Mouse (Mus musculus): Measurements from ENCODE around the gene Gm20388. TPM values are rescaled to one million over a fixed set of nuclear protein-coding genes. Genes with fewer than 3 reads are reported as not detected.
A peak's percentile ranks its signal among the peaks of the same experiment; 100 is the strongest.

Gm20388 gene
- polyA plus RNA-seq, 1 experiment from 2014 or later, result not detected

DNA sequence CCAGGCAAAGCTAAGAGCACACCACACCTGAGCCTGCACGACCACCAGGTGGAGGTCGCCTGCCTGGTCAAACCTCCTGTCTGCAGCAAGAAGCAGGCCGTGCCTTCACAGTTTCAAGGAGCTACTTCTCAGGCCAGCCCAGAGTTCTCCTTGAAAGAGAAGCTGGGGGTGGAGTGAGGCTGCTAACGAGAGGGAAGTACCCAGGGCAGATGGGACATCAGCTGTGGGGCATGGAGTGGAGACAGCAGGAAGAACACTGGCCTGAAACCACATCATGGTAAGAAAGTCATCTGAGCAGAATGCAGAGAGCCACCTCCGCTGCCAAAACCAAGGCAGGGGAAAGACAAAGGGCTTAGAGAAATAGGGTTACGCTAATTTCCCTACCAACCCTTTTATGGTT lies 753.9 kb downstream of the Gm20388 start:
- H3K4me3 ChIP-seq (replicated peaks), result no peak overlapping the region
- H3K4me1 ChIP-seq (replicated peaks), result peaks cover 43% of the 10 kb centered on the region
- peaks cover 42% of the 10 kb centered on the region for H3K36me3 ChIP-seq
- WGBS (ENCODE audit: insufficient replicate concordance), result 67% methylated on average over 6 of the region's 6 CpGs
- no peak for DNase-seq
- H3K9me3 ChIP-seq (replicated peaks), result no peaks in the 10 kb centered on the region
- H3K9ac ChIP-seq, result no peak overlapping the region
- H3K27me3 ChIP-seq, result no peaks in the 10 kb centered on the region
- no peak overlapping the region for H3K27ac ChIP-seq
- ATAC-seq (ENCODE audit: low read depth), result no peak
- no peak overlapping the region for H3K4me2 ChIP-seq

DNA sequence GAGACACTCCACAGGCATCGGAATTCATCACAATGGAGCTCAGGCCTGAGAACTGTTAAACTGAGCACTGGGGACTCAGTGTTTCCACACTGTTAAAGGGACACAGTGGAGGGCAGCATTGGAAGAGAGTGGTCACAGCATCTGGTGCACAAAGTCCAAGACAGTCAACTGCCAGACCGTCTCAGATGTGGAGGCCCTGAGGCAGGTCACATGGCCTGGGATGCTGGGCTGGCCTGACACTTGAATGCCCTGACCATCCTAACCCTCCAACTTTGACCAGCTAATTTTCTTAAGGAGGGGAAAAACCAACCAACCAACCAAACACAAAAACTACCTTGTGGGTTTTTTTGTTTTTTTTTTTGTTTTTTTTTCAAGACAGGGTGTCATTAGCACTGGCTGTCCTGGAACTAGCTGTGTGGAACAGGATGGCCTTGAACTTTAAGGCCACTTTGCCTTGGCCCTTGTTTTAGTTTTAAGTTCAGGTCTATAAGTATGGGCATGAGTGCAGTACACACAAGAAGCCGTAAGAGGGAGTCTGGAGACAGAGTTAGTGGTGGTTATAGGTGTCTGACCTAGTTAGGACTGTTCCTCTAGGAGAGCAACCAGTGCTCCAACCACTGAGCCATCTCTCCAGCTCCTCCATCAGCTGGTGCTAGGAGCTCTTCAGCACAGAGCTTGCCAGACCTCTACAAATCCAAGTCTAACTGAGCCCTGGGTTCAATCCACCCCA lies 755.2 kb downstream of the Gm20388 start:
- H3K27ac ChIP-seq, result peak overlapping the region; percentile 93; the same call in 1 of the 2 replicates
- H3K4me1 ChIP-seq (replicated peaks), result peaks cover 56% of the 10 kb centered on the region
- peaks cover 42% of the 10 kb centered on the region for H3K36me3 ChIP-seq
- ATAC-seq (ENCODE audit: low read depth) (no peak), DNase-seq (no peak)
- WGBS (ENCODE audit: insufficient replicate concordance), result 65% methylated on average over 3 of the region's 3 CpGs
- no peaks in the 10 kb centered on the region for H3K9me3 ChIP-seq (replicated peaks)
- H3K4me3 ChIP-seq (replicated peaks), result peak overlapping the region; percentile 97
- peak overlapping the region; percentile 94 for H3K4me2 ChIP-seq
- peak overlapping the region; percentile 98 for H3K9ac ChIP-seq
- H3K27me3 ChIP-seq, result no peaks in the 10 kb centered on the region

DNA sequence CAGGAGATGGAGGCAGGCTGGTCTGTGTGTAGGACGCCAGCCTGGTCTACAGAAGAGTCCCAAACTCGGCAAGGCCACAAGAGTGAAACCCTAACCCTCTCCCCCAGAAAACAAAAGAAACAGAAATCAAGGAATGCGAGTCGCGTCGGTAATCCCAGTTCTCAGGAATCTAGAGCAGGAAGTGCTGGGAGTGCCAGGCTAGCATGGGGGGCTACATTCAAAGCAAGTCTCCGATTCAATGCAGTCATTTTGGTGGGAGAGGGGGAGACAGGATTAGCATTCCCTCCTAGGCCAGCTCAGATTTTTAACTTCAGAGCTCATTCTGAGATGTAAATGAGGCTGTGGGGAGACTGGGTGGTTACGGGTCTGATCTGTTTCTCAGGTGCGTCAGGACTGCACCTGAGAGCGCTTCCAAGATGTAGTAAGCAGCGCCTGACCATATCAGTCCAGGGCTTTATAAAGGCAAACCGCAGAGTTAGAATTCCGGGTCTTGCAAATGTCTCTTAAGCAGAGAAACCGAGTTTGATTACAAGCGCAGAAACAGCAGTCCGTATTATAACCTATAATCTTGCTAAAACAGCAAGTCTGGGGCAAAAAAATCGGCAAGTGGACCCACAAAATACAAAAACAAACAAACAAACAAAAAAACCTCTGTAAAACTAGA lies 756.3 kb downstream of the Gm20388 start:
- DNase-seq (no peak), ATAC-seq (ENCODE audit: low read depth) (no peak)
- 9% methylated on average over 17 of the region's 17 CpGs for WGBS (ENCODE audit: insufficient replicate concordance)
- H3K4me1 ChIP-seq (replicated peaks), result peaks cover 62% of the 10 kb centered on the region
- H3K27ac ChIP-seq, result peak overlapping the region; percentile 93
- peak overlapping the region; percentile 97 for H3K4me3 ChIP-seq (replicated peaks)
- peak overlapping the region; percentile 98 for H3K9ac ChIP-seq
- peaks cover 46% of the 10 kb centered on the region for H3K36me3 ChIP-seq
- peak overlapping the region; percentile 94 for H3K4me2 ChIP-seq
- no peaks in the 10 kb centered on the region for H3K9me3 ChIP-seq (replicated peaks)
- no peaks in the 10 kb centered on the region for H3K27me3 ChIP-seq

- DNase-seq (peak; percentile 91), ATAC-seq (ENCODE audit: low read depth) (peak; percentile 92)
- no peaks in the 10 kb centered on the region for H3K27me3 ChIP-seq
- peak within 1 kb of the TSS; percentile 97 for H3K4me3 ChIP-seq (replicated peaks)
- under 1% methylated on average over 91 of the region's 105 CpGs for WGBS (ENCODE audit: insufficient replicate concordance)
- peak within 1 kb of the TSS; percentile 98 for H3K9ac ChIP-seq
- H3K27ac ChIP-seq, result peak within 1 kb of the TSS; percentile 93
- peaks cover 55% of the 10 kb centered on the region for H3K36me3 ChIP-seq
- H3K4me1 ChIP-seq (replicated peaks), result peaks cover 63% of the 10 kb centered on the region
- H3K4me2 ChIP-seq, result peak within 1 kb of the TSS; percentile 94
- H3K9me3 ChIP-seq (replicated peaks), result no peaks in the 10 kb centered on the region
Observed at GRCm38 (mm10) chr8:120667561-120668373, 757.1 kb downstream of the Gm20388 start, which contains the start of the genes Gm27021 and Cox4i1. TSS of gene Gm27021 (minus strand) at chr8:120668079. TSS of gene Cox4i1 (plus strand) at chr8:120668222.

DNA sequence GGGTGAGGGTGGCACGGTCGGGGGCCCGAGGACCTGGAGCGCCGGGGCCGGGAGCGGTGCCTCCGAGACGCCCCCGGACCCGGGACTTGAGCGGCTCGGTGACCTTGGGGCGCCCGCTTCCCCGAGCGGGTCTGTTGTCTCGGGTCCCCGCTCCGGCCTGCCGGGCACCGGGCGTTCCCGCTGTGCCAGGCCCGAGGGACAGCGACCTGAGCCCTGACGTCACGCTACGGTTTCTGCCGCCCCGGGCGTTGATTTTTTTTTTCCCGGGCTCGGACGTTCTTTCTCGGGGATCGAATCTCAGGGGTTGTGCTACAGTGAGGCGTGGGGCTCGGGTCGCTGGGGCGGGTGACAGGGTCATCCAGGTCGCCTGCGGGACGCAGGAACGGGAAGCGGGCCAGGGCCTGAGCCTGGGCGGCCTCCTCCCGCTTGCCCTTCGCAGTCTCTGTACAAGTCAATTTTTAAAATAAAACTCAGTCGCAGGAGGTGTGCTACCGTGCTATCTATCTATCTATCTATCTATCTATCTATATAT lies 757.8 kb downstream of the Gm20388 start, which contains the start of gene Emc8:
Emc8 (minus strand) TSS at position 200 of the 532 bp plus-strand sequence.
- Histone ChIP-seq H3K4me2 (peak within 1 kb of the TSS; percentile 94), H3K27ac (peak within 1 kb of the TSS; percentile 93), H3K9ac (peak within 1 kb of the TSS; percentile 98), H3K9me3 (replicated peaks) (no peaks in the 10 kb centered on the region), H3K27me3 (no peaks in the 10 kb centered on the region), H3K4me3 (replicated peaks) (peak within 1 kb of the TSS; percentile 97), H3K4me1 (replicated peaks) (peaks cover 63% of the 10 kb centered on the region), H3K36me3 (peaks cover 55% of the 10 kb centered on the region)
- ATAC-seq (ENCODE audit: low read depth) (peak; percentile 71), DNase-seq (no peak)
- under 1% methylated on average over 51 of the region's 51 CpGs for WGBS (ENCODE audit: insufficient replicate concordance)

GRCm38 (mm10) chr8:120671775-120672174 lies 761.1 kb downstream of the Gm20388 start:
- Histone ChIP-seq H3K9ac (no peak overlapping the region), H3K4me3 (replicated peaks) (no peak overlapping the region), H3K27me3 (no peaks in the 10 kb centered on the region), H3K9me3 (replicated peaks) (no peaks in the 10 kb centered on the region), H3K27ac (no peak overlapping the region), H3K36me3 (peaks cover 60% of the 10 kb centered on the region), H3K4me1 (replicated peaks) (peaks cover 35% of the 10 kb centered on the region), H3K4me2 (no peak overlapping the region)
- DNase-seq, result no peak
- 80% methylated on average over 6 of the region's 6 CpGs for WGBS (ENCODE audit: insufficient replicate concordance)
- no peak for ATAC-seq (ENCODE audit: low read depth)

DNA sequence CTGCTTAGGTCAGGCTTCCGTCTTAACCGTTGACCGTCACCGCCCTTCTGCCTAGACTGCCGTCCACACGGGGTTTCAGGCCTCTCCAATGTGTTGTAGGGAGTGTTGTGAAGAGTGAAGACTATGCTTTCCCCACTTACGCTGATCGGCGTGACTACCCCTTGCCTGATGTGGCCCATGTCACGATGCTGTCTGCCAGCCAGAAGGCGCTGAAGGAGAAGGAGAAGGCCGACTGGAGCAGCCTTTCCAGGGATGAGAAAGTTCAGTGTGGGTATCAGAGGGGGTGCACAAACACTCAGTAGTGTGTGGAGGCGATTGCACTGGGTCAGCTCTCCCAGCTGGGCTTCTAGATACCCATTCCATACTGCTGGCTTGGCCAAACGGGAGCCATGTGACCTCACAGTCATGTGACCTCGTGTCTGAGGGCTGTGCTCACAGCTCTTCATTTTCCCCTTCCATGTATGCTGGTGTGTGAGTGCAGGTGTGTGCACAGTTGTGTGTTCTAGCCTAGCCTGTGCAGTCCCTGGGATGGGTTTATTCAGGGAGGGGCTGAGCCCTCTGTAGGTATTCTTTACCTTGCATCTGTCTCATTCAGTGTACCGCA lies 762.1 kb downstream of the Gm20388 start:
- H3K9me3 ChIP-seq (replicated peaks), result no peaks in the 10 kb centered on the region
- no peaks in the 10 kb centered on the region for H3K27me3 ChIP-seq
- DNase-seq (no peak), ATAC-seq (ENCODE audit: low read depth) (no peak)
- H3K36me3 ChIP-seq, result peaks cover 60% of the 10 kb centered on the region
- no peak overlapping the region for H3K27ac ChIP-seq
- peaks cover 31% of the 10 kb centered on the region for H3K4me1 ChIP-seq (replicated peaks)
- 85% methylated on average over 16 of the region's 16 CpGs for whole genome bisulfite sequencing (ENCODE audit: insufficient replicate concordance)
- H3K9ac ChIP-seq, result no peak overlapping the region
- H3K4me3 ChIP-seq (replicated peaks), result no peak overlapping the region
- no peak overlapping the region for H3K4me2 ChIP-seq

GRCm38 (mm10) chr8:120673298-120673697 lies 762.7 kb downstream of the Gm20388 start:
- no peaks in the 10 kb centered on the region for H3K9me3 ChIP-seq (replicated peaks)
- no peak for DNase-seq
- H3K9ac ChIP-seq, result no peak overlapping the region
- WGBS (ENCODE audit: insufficient replicate concordance), result 86% methylated on average over 7 of the region's 7 CpGs
- no peak overlapping the region for H3K4me2 ChIP-seq
- no peak for ATAC-seq (ENCODE audit: low read depth)
- no peaks in the 10 kb centered on the region for H3K27me3 ChIP-seq
- H3K36me3 ChIP-seq, result peaks cover 60% of the 10 kb centered on the region
- H3K4me3 ChIP-seq (replicated peaks), result no peak overlapping the region
- H3K4me1 ChIP-seq (replicated peaks), result peaks cover 31% of the 10 kb centered on the region
- H3K27ac ChIP-seq, result no peak overlapping the region

GRCm38 (mm10) chr8:120675718-120676117 lies 765.1 kb downstream of the Gm20388 start:
- WGBS (ENCODE audit: insufficient replicate concordance), result 78% methylated on average over 8 of the region's 8 CpGs
- Histone ChIP-seq H3K27ac (no peak overlapping the region), H3K4me3 (replicated peaks) (no peak overlapping the region), H3K27me3 (no peaks in the 10 kb centered on the region), H3K4me1 (replicated peaks) (peaks cover 24% of the 10 kb centered on the region), H3K9ac (no peak overlapping the region), H3K36me3 (peaks cover 46% of the 10 kb centered on the region), H3K4me2 (no peak overlapping the region), H3K9me3 (replicated peaks) (no peaks in the 10 kb centered on the region)
- no peak for DNase-seq
- no peak for ATAC-seq (ENCODE audit: low read depth)

DNA sequence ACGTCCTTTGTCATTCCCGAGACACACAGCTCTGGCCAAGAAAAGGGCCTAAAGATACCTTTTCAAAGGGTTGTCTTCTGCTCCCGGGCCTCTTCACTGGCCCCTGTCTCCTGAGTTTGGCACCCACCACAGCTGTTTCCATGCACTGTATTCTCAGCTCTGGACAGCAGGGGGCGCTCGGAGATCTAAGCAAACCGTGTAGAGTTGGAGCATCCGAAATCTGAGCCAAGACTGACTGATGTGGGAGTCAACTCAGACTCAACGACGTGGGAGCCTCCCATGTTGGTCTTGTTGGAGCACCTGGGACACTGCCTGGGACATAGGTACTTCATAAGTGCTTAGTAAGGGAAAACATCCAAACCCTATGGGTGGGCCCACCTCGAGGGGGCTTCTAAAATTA lies 767.8 kb downstream of the Gm20388 start:
- 11% methylated on average over 10 of the region's 10 CpGs for WGBS (ENCODE audit: insufficient replicate concordance)
- H3K4me1 ChIP-seq (replicated peaks), result peaks cover 14% of the 10 kb centered on the region

More for the DNA sequence above, 767.8 kb downstream of the Gm20388 start:
- Histone ChIP-seq H3K4me2 (no peak overlapping the region), H3K27me3 (peaks cover 5% of the 10 kb centered on the region), H3K27ac (no peak overlapping the region), H3K9ac (no peak overlapping the region), H3K4me3 (replicated peaks) (no peak overlapping the region), H3K9me3 (replicated peaks) (no peaks in the 10 kb centered on the region), H3K36me3 (peaks cover 19% of the 10 kb centered on the region)
- DNase-seq (peak; percentile 58), ATAC-seq (ENCODE audit: low read depth) (0 out of 2 replicates have a peak, but pooled peaks have one; percentile 22)

Measured in liver, embryonic 13.5 days (tissue).